Mouse (Mus musculus) lung, adult 2 months (tissue): ENCODE measurements at regions not wholly inside any gene's neighbourhood (a gene's known extent, or its start where the extent isn't known, plus 50 kb on each side); places are given as distances from the start of the nearest gene placed in this dataset.

Source experiments
- DNase-seq: peaks from one replicate; pipeline ENCODE4 v3.0.0; 2022
- H3K4me1 ChIP-seq: fragments of 200-500 bp; 2 replicates; pipeline ENCODE4 v1.6.1; 2011; ENCODE audit warnings: low read length; ENCODE audit not compliant: control insufficient read depth, insufficient read depth
- H3K4me3 ChIP-seq: fragments of 200-500 bp; replicated peaks from 2 replicates; pipeline ENCODE3; 2011; ENCODE audit warnings: low read depth, mild to moderate bottlenecking, control low read depth, low read length; ENCODE audit errors: extremely low read depth
- CTCF ChIP-seq: fragments of 200-500 bp; IDR thresholded peaks from 2 replicates; pipeline ENCODE4 v1.5.1; 2011; ENCODE audit warnings: mild to moderate bottlenecking, low read length, control low read depth; ENCODE audit not compliant: insufficient read depth
- POLR2A ChIP-seq: fragments of 200-500 bp; IDR thresholded peaks from 2 replicates; pipeline ENCODE4 v1.6.1; 2011; ENCODE audit warnings: low read depth, mild to moderate bottlenecking, control low read depth, low read length, borderline replicate concordance; ENCODE audit errors: extremely low read depth
- WGBS: fragments of 180-500 bp; shearing (Covaris S2); methylation state at CpG from one replicate; pipeline ENCODE4 v1.1.7; 2018; 5-methylcytosine and 5-hydroxymethylcytosine counted together

DNA sequence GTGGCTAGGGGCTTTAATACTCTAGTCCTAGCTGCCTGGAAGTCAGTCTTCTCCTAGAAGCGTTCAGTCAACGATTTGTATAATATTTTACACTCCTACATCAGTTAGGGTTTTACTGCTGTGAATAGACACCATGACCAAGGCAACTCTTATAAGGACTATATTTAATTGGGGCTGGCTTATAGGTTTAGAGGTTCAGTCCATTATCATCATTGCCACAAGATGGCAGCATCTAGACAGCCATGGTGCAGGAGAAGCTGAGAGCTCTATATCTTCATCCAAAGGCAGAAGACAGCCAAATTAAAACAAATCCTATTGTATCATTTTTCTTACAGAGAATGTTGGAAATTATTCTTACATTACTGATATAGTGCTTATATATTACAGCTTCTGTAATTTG, 167.0 kb upstream of the Ndn start:
- no peak for DNase-seq
- WGBS, result 41% methylated on average over 2 of the region's 2 CpGs
- no peak overlapping the region for H3K4me3 ChIP-seq
- TF ChIP-seq CTCF, result no peak
- no peak for TF ChIP-seq POLR2A
- no peaks in the 10 kb centered on the region for H3K4me1 ChIP-seq

DNA sequence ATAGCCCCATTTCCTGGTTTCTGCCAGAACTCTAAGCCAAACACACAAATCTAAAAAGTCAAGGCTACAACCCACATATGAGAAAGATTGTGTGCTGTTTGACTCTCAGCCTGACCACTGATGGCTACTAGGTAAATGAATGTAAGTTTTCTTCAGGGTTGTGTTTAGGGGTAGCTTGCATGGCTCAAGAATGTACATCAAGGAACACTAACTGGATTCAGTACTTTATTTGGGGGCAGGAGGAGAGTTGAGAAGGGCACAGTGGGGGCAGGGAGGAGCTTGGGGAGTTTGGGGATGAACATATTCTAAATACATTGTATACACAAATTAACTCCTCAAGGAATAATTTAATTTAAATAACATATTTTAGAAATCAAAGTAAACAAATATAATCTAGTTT, 137.8 kb upstream of the Ndn start:
- H3K4me1 ChIP-seq, result no peaks in the 10 kb centered on the region
- DNase-seq, result no peak
- no peak for TF ChIP-seq CTCF
- TF ChIP-seq POLR2A, result no peak
- H3K4me3 ChIP-seq, result no peak overlapping the region

DNA sequence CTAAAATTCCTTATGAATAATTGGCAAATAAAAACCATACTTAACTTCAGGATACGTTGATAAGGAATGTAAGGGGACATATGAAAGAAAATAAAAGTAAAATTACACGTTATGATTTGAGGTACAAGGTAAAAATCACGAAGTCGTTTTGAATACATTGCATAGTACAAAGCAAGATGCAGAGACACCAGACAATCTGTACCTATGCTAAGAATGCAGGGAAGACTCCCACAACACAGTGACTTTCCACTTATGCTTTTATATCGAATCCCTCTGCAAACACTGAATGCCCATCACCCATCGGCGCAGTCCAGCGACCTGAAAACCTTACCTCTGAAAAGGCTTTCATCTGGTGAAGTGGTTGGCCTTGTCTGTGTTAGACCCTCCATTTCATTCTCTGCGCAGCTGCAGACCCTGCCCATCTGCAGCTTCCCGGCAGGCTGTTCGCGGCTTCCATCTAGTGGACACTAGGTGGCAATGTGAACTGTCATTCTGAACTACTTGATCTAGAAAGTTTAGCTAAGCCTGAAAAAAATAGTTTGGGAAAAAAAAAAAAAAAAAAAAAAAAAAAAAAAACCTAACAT, 137.2 kb upstream of the Ndn start:
- WGBS, result 32% methylated on average over 12 of the region's 12 CpGs
- DNase-seq, result no peak
- Histone ChIP-seq H3K4me3 (peak overlapping the region; percentile 24), H3K4me1 (no peaks in the 10 kb centered on the region)
- TF ChIP-seq CTCF (peak; percentile 20; the same call in 1 of the 2 replicates), POLR2A (no peak)

DNA sequence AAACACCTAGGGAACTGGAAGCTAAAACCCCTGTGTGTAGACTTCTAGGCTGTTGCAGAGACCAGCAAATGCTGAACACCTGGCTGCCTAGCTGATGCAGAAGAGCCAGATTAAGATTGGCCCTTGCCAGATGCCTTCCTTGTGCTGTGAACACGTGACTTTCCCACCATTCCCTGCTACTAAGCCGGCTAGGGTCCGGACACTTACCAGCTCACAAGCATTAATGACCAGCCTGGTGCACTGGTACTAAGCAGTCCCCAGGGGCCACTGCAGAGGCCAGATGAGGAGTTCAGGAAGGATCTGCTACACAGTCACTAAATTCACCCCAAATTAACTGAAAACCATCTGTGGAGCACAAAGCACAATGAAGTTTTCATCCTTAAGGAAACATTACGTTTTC, 121.2 kb upstream of the Ndn start:
- 37% methylated on average over 4 of the region's 4 CpGs for WGBS
- no peak for TF ChIP-seq CTCF
- TF ChIP-seq POLR2A, result no peak
- no peak for DNase-seq

DNA sequence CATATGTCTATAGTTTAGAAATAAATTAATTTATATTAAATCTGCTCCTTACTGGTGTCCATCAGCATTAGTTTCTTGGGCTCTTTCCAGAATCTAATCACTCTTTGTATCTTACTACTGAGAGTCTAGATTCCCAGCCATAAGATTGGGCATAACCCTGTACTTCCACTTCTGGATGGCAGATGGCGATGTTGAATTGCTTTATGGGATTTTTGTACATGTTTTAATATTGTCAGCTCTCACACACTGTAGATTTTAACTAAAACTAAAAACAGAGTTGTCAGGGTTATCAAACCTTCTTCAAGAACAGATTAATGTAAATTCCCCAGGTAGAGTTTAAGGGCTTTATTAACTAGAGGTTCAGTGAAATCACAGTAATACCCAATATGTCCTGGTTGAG, 118.6 kb upstream of the Ndn start:
- no peak for TF ChIP-seq CTCF
- no peak for TF ChIP-seq POLR2A
- Histone ChIP-seq H3K4me1 (no peaks in the 10 kb centered on the region), H3K4me3 (no peak overlapping the region)
- 13% methylated on average over 1 of the region's 1 CpGs for WGBS
- DNase-seq, result no peak

More for the DNA sequence above, 121.2 kb upstream of the Ndn start:
- Histone ChIP-seq H3K4me1 (no peaks in the 10 kb centered on the region), H3K4me3 (no peak overlapping the region)

DNA sequence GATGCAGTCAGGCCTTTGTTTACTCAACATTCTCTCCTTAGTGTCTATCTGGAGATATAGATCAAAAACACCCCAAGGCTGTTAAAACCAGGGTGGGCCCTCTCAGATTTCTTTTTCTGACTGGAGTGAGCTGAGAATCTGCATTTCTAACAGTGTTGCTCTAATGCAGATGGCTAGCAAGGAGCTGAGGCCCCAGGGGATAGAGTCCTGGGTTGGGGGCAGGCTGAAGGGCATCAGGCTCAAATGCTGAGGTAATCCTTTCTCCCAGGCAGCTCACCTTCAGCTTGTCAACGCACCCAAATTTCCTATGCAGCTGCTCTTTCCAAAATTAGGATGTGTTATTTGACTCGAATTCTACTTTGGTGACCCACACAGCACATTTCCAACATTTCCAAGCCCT, 115.7 kb upstream of the Ndn start:
- Histone ChIP-seq H3K4me1 (no peaks in the 10 kb centered on the region), H3K4me3 (no peak overlapping the region)
- WGBS, result 7% methylated on average over 2 of the region's 2 CpGs
- DNase-seq, result no peak
- TF ChIP-seq CTCF, result no peak
- no peak for TF ChIP-seq POLR2A

DNA sequence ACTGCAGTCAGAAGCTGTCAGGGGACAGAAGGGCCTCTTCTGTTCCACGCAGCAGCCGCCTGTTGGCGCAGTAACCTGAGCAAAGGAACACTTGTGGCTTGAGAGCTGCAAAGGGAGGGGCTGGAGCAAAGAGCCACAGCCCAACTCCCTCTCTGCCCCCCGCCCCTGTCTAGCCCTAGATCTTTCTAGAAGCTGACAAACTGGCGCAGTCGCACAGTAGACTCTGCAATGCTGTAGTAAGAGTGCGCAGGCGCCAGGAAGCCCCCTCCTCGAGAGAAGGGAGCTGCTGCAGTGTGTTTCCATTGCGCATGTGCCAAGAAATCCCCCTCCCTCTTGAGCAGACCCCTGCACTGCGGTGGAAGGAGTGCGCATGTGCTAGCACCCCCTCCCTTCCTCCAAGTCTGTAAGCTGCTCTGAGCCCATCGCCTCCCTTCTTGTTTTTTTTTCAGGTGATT, 115.2 kb upstream of the Ndn start:
- DNase-seq, result no peak
- 17% methylated on average over 13 of the region's 13 CpGs for WGBS
- TF ChIP-seq CTCF (no peak), POLR2A (no peak)
- Histone ChIP-seq H3K4me1 (no peaks in the 10 kb centered on the region), H3K4me3 (no peak overlapping the region)

DNA sequence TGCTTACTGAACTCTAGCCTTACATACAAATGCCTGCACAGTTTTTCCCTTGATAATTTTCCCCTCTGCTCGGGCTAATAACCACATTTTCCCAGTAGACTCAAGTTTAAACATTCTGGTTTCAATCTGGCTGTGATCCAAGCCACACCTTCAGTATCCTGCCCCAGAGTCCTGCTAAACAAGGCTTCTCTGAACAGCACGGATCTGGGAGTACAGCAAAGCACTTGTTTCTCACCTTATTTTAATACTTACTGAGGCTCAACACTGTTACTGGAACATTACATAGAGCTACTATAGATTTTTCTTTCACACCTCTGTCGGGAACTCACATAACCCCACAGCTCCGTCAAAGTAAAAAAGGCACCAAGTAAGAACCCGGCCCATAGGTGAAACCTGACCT, 114.3 kb upstream of the Ndn start:
- H3K4me3 ChIP-seq, result no peak overlapping the region
- TF ChIP-seq CTCF (no peak), POLR2A (no peak)
- no peak for DNase-seq
- no peaks in the 10 kb centered on the region for H3K4me1 ChIP-seq
- 34% methylated on average over 5 of the region's 5 CpGs for WGBS

DNA sequence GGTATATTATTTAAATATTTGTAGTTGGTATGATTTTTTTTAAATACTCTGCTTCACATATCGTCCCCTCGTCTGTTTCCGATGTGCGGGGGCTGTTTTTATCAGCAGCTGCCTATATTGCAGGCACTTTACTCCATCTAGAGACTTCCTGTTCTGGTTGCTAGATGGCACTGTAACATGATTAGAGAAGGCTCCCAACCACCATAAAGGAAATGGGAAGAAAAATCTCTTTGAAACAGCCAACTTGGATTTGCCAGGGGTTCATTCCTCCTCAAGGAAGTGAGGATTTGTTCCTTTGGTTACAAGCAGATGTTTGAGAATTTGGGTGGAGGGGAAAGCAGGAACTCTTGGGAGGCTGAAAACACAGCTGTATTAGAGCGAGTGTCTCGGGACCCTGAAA, 112.3 kb upstream of the Ndn start:
- Histone ChIP-seq H3K4me3 (no peak overlapping the region), H3K4me1 (no peaks in the 10 kb centered on the region)
- DNase-seq, result no peak
- TF ChIP-seq POLR2A (no peak), CTCF (no peak)
- 54% methylated on average over 6 of the region's 6 CpGs for WGBS

DNA sequence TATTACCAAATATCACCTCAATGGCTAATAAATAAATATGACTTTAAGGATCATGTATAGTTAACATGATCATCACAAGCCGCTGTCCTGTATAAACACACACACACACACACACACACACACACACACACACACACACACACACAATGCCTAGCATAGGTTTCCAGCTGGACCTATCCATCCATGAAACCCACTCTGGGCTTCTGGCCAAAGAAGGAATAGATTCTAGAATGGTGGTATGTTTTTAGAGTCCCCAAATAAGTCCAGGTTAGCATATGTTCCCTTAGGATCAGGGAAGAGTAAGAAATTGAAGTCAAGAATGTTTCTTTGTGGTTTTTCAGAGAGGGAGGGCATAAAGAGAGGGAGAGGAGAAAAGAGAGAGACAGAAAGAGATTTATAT, 110.6 kb upstream of the Ndn start:
- no peak for DNase-seq
- 94% methylated on average over 1 of the region's 1 CpGs for WGBS
- H3K4me3 ChIP-seq, result no peak overlapping the region
- TF ChIP-seq POLR2A (no peak), CTCF (no peak)
- H3K4me1 ChIP-seq, result no peaks in the 10 kb centered on the region
